Mouse (Mus musculus): ENCODE data around the gene 4632433K11Rik.
"Not testable (repeated sequence)": the region's sequence is repeated elsewhere in the genome, so short reads cannot be mapped to it uniquely, and the experiment has no call there.

Gene 4632433K11Rik

GRCm38 (mm10) chr7:5056651-5057263 lies 22.8 kb downstream of the 4632433K11Rik start:
- no peak for DNase-seq (ENCODE audit: low spot score)

- DNase-seq (ENCODE audit: low spot score): no peak
These were observed 23.5 kb downstream of the 4632433K11Rik start for GRCm38 (mm10) chr7:5057381-5057780.

GRCm38 (mm10) chr7:5057804-5058203 lies 23.9 kb downstream of the 4632433K11Rik start:
- DNase-seq (ENCODE audit: low spot score): no peak

GRCm38 (mm10) chr7:5058631-5059030 lies 24.7 kb downstream of the 4632433K11Rik start:
- no peak for DNase-seq (ENCODE audit: low spot score)

- no peak for DNase-seq (ENCODE audit: low spot score)
These were observed 25.5 kb downstream of the 4632433K11Rik start for GRCm38 (mm10) chr7:5059421-5059820.

- DNase-seq (ENCODE audit: low spot score): peak; percentile 72
These were observed 26.4 kb downstream of the 4632433K11Rik start for GRCm38 (mm10) chr7:5060239-5060731.

- peak; percentile 96 for DNase-seq (ENCODE audit: low spot score)
These were observed 27.2 kb downstream of the 4632433K11Rik start for GRCm38 (mm10) chr7:5060944-5061773.

- peak; percentile 90 for DNase-seq (ENCODE audit: low spot score)
These were observed 27.9 kb downstream of the 4632433K11Rik start, which contains the start of gene U2af2 for GRCm38 (mm10) chr7:5061774-5062359. U2af2 (plus strand) TSS chr7:5062143.

- no peak for DNase-seq (ENCODE audit: low spot score)
These were observed 28.6 kb downstream of the 4632433K11Rik start for GRCm38 (mm10) chr7:5062360-5063001.

GRCm38 (mm10) chr7:5064886-5065285 lies 31.0 kb downstream of the 4632433K11Rik start:
- no peak for DNase-seq (ENCODE audit: low spot score)

- no peak for DNase-seq (ENCODE audit: low spot score)
These were observed 39.7 kb downstream of the 4632433K11Rik start for GRCm38 (mm10) chr7:5073586-5073985.

GRCm38 (mm10) chr7:5074984-5075383 lies 41.1 kb downstream of the 4632433K11Rik start:
- DNase-seq (ENCODE audit: low spot score): no peak

GRCm38 (mm10) chr7:5076931-5077330 lies 43.0 kb downstream of the 4632433K11Rik start:
- no peak for DNase-seq (ENCODE audit: low spot score)

- DNase-seq (ENCODE audit: low spot score): not testable (repeated sequence)
These were observed 45.6 kb downstream of the 4632433K11Rik start for GRCm38 (mm10) chr7:5079365-5080009.

- DNase-seq (ENCODE audit: low spot score): peak; percentile 92
These were observed 46.3 kb downstream of the 4632433K11Rik start, which contains the start of gene Epn1 for GRCm38 (mm10) chr7:5080010-5080751. Epn1 (plus strand) TSS chr7:5080235.

- no peak for DNase-seq (ENCODE audit: low spot score)
These were observed 46.9 kb downstream of the 4632433K11Rik start for GRCm38 (mm10) chr7:5080815-5081214.

GRCm38 (mm10) chr7:5081241-5081640 lies 47.3 kb downstream of the 4632433K11Rik start:
- no peak for DNase-seq (ENCODE audit: low spot score)

- DNase-seq (ENCODE audit: low spot score): no peak
These were observed 48.0 kb downstream of the 4632433K11Rik start for GRCm38 (mm10) chr7:5081939-5082338.

- DNase-seq (ENCODE audit: low spot score): no peak
These were observed 49.6 kb downstream of the 4632433K11Rik start for GRCm38 (mm10) chr7:5083325-5084105.
